Mouse (Mus musculus) spleen, adult 2 months (tissue): ENCODE measurements around the gene Trim65.

Experiments used
- CTCF ChIP-seq: fragments of 200-500 bp; IDR thresholded peaks from 2 replicates; pipeline ENCODE4 v1.5.1; 2011; ENCODE audit warnings: mild to moderate bottlenecking, inconsistent platforms; ENCODE audit not compliant: insufficient read depth, insufficient read length, insufficient replicate concordance; ENCODE audit errors: extremely low read depth
- POLR2A ChIP-seq: fragments of 200-500 bp; IDR thresholded peaks from 2 replicates; pipeline ENCODE4 v1.6.1; 2011; ENCODE audit warnings: low read depth, low read length, inconsistent platforms

GRCm38 (mm10) chr11:116079511-116079910 is 51.4 kb downstream of the Trim65 start:
- TF ChIP-seq CTCF (no peak), POLR2A (no peak)
